ENCODE assay signal across 13 mouse cellular contexts in the genomic region with DNA sequence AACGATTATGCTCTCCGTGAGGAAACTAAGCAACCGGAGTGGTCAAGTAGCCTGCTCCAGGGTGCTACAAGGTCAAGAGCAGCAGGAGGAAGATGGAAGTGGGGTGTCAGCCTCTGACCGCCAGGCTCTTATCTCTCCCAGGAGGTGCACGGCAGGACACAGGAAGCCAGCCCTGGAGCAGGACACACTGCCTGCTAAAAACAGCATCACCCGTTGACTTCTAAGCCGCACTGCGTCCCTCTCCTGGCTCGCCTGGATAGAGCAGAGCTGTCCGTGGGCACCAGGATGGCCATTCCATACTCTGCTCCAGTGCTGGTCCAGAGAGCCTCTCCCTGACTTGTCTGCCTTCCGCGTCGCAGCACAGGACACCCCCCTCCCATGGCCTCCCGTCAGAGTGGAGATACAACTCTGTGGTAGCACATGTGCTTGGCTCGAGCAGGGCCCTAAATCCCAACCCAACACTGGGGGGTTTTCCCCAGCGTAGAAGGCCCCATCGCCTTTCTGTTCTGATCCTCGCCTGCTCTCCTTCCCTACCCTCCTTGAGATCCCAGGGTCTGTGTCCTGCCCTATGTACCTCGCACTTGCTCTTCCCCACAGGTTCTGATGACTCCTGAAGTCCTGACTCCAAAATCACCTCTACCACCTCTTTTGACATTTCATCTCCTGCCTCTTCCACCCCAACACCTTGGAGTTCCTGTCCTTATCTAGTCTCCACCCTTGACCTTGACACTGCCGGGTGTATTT. TPM values are rescaled to one million over a fixed set of nuclear protein-coding genes. Genes with fewer than 3 reads are reported as not detected.
A peak's percentile ranks its signal among the peaks of the same experiment; 100 is the strongest.
DNase-seq lines count a peak whose midpoint lies in the region; ATAC-seq and TF ChIP-seq lines count a peak whose summit lies in the region.
"Had no signal": no experiment of that assay in that cellular context is flagged by ENCODE, and none has a peak within 500 bp of the region (broad histone marks: within the 10 kb centered on the region; RNA-seq: fewer than 3 reads in every experiment).

No protein-coding gene starts in this region.

- DNase-seq in liver, adult 2 months (ENCODE audit: extremely low read depth, low read depth, low spot score), result no peak
- DNase-seq in liver, postnatal 0 days, result no peak
- no peak for DNase-seq in cerebellum, adult 9-10 months
- no peak for DNase-seq in layer of hippocampus, postnatal 36 days
- DNase-seq: right cerebral cortex, postnatal 4 days had no signal

- no peak overlapping the region for H3K27ac ChIP-seq in liver, adult 2 months (replicated peaks; ENCODE audit: insufficient read depth, low read depth, low read length)
- H3K27ac ChIP-seq in liver, postnatal 0 days (ENCODE audit: low read depth), result no peak overlapping the region
- H3K27ac ChIP-seq in heart, embryonic 15.5 days, result peak overlapping the region; percentile 54
- no peak overlapping the region for H3K27ac ChIP-seq in liver, embryonic 12.5 days

- TF ChIP-seq CTCF in liver, adult 2 months (IDR thresholded peaks at IDR 0.05; ENCODE audit: low read depth, low read length), result 0 out of 2 replicates have a peak, but pooled peaks have one; percentile 13
- TF ChIP-seq CTCF in liver, postnatal 0 days (IDR thresholded peaks at IDR 0.05; ENCODE audit: low read depth), result no peak

- H3K4me3 ChIP-seq in liver, adult 2 months (ENCODE audit: insufficient read depth, low read depth, low read length), result no peak overlapping the region
- no peak overlapping the region for H3K4me3 ChIP-seq in liver, postnatal 0 days (ENCODE audit: low read depth, low read length)
- H3K4me3 ChIP-seq in heart, embryonic 15.5 days, result no peak overlapping the region
- no peak overlapping the region for H3K4me3 ChIP-seq in liver, embryonic 12.5 days
- H3K4me3 ChIP-seq: megakaryocyte, embryonic 14.5 days; neural tube, embryonic 13.5 days had no signal

- 79% methylated on average over 20 of the region's 20 CpGs for WGBS in liver, adult 2 months
- 55% methylated on average over 20 of the region's 20 CpGs for WGBS in liver, postnatal 0 days (ENCODE audit: insufficient replicate concordance)
- WGBS in heart, embryonic 15.5 days, result 18% methylated on average over 20 of the region's 20 CpGs
- WGBS in liver, embryonic 12.5 days (ENCODE audit: insufficient replicate concordance), result 31% methylated on average over 20 of the region's 20 CpGs

- TF ChIP-seq POLR2A in liver, adult 2 months (IDR thresholded peaks at IDR 0.05; ENCODE audit: extremely low read depth, insufficient read depth, low read length), result no peak

- peaks cover 8% of the 10 kb centered on the region; the same call in 1 of the 2 replicates for H3K4me1 ChIP-seq in liver, adult 2 months (ENCODE audit: control insufficient read depth, insufficient read depth, low read length)
- H3K4me1 ChIP-seq in liver, postnatal 0 days (ENCODE audit: insufficient read depth), result no peaks in the 10 kb centered on the region
- H3K4me1 ChIP-seq in heart, embryonic 15.5 days (replicated peaks), result peaks cover 22% of the 10 kb centered on the region
- peaks cover 33% of the 10 kb centered on the region for H3K4me1 ChIP-seq in liver, embryonic 12.5 days

- H3K27me3 ChIP-seq in liver, adult 2 months (ENCODE audit: control insufficient read depth, insufficient read depth, low read length), result no peaks in the 10 kb centered on the region
- H3K27me3 ChIP-seq in liver, postnatal 0 days (ENCODE audit: insufficient read depth, low read length), result no peaks in the 10 kb centered on the region
- no peaks in the 10 kb centered on the region for H3K27me3 ChIP-seq in heart, embryonic 15.5 days
- peaks cover 6% of the 10 kb centered on the region; the same call in 1 of the 2 replicates for H3K27me3 ChIP-seq in liver, embryonic 12.5 days (replicated peaks)
- H3K27me3 ChIP-seq: CH12.LX; neural tube, embryonic 13.5 days had no signal

- no peaks in the 10 kb centered on the region for H3K79me2 ChIP-seq in liver, adult 2 months (ENCODE audit: control insufficient read depth, insufficient read depth, low read length)

- no peak overlapping the region for H3K9ac ChIP-seq in liver, adult 2 months (ENCODE audit: low read depth, low read length)
- H3K9ac ChIP-seq in liver, postnatal 0 days (replicated peaks), result no peak overlapping the region
- peak overlapping the region; percentile 5; the same call in 1 of the 2 replicates for H3K9ac ChIP-seq in heart, embryonic 15.5 days
- H3K9ac ChIP-seq in liver, embryonic 12.5 days, result no peak overlapping the region
- H3K9ac ChIP-seq: neural tube, embryonic 13.5 days had no signal

- ATAC-seq in liver, postnatal 0 days, result no peak
- peak; percentile 7 for ATAC-seq in activated CD4-positive, CD25-positive, alpha-beta regulatory T cell, adult 4 months
- peak; percentile 57 for ATAC-seq in heart, embryonic 15.5 days (replicated peaks; ENCODE audit: insufficient number of reproducible peaks, insufficient read depth, low FRiP score, low read depth)
- peak; percentile 16; the same call in 1 of the 2 replicates for ATAC-seq in liver, embryonic 12.5 days
- ATAC-seq in monocyte, adult 5-6 weeks (replicated peaks; ENCODE audit: insufficient number of reproducible peaks, low FRiP score, low TSS enrichment, poor library complexity, severe bottlenecking), result no peak
- ATAC-seq: forebrain, embryonic 14.5 days had no signal

- H3K9me3 ChIP-seq in liver, postnatal 0 days (ENCODE audit: low read length), result no peaks in the 10 kb centered on the region
- H3K9me3 ChIP-seq in heart, embryonic 15.5 days (replicated peaks), result no peaks in the 10 kb centered on the region
- no peaks in the 10 kb centered on the region for H3K9me3 ChIP-seq in liver, embryonic 12.5 days (replicated peaks)
- H3K9me3 ChIP-seq: neural tube, embryonic 13.5 days had no signal

- no peak for TF ChIP-seq EP300 in liver, postnatal 0 days (IDR thresholded peaks at IDR 0.05; ENCODE audit: low read depth)

- no peak overlapping the region for H3K4me2 ChIP-seq in liver, postnatal 0 days (ENCODE audit: low read depth, low read length)
- peak overlapping the region; percentile 49 for H3K4me2 ChIP-seq in heart, embryonic 15.5 days
- peak overlapping the region; percentile 43 for H3K4me2 ChIP-seq in liver, embryonic 12.5 days
- H3K4me2 ChIP-seq: neural tube, embryonic 13.5 days had no signal

- H3K36me3 ChIP-seq in liver, adult 2 months (ENCODE audit: control insufficient read depth, insufficient read depth, low read length), result no peaks in the 10 kb centered on the region
- no peaks in the 10 kb centered on the region for H3K36me3 ChIP-seq in liver, postnatal 0 days (replicated peaks; ENCODE audit: insufficient read depth, low read length)
- no peaks in the 10 kb centered on the region for H3K36me3 ChIP-seq in heart, embryonic 15.5 days
- H3K36me3 ChIP-seq in liver, embryonic 12.5 days, result no peaks in the 10 kb centered on the region
- H3K36me3 ChIP-seq: neural tube, embryonic 13.5 days had no signal

RNA-seq across cellular contexts. Expression of gene Errfi1, which starts 45.8 kb away (rescaled TPM):
- 589 and 661 TPM in 2 replicates for total RNA-seq in liver, adult 2 months (2014; rRNA removed)
- 259 and 295 TPM in 2 replicates for polyA plus RNA-seq in liver, adult 2 months (2012; rRNA removed)
- polyA plus RNA-seq in liver, postnatal 0 days (2015; fragmentation: Nextera tagmentation; extraction: Ambion mirVana), result 141 and 148 TPM in 2 replicates
- 1 to 10 TPM; 2.0 to 2.4 TPM for polyA plus RNA-seq in activated CD4-positive, CD25-positive, alpha-beta regulatory T cell, adult 4 months (2017; shearing (Covaris generic))
- 10.7 and 15.3 TPM in 2 replicates for polyA plus RNA-seq in heart, embryonic 15.5 days (2015; fragmentation: Nextera tagmentation; extraction: Ambion mirVana)
- 14.7 and 14.9 TPM in 2 replicates for polyA plus RNA-seq in liver, embryonic 12.5 days (2016; fragmentation: Nextera tagmentation; extraction: Ambion mirVana)
- total RNA-seq in monocyte, adult 5-6 weeks (2017), result 18.2 to 25.1 TPM (median 23.4 TPM) in 3 replicates
- total RNA-seq in layer of hippocampus, postnatal 36 days (2021), result 10 to 100 TPM; 50.2 to 56.3 TPM

Comparison
In these comparisons a context has a peak if more than half of its experiments do, and no peak if none do; other contexts are left out.
1. ATAC-seq: peak in activated CD4-positive, CD25-positive, alpha-beta regulatory T cell, adult 4 months (single experiment), heart, embryonic 15.5 days (single experiment) and liver, embryonic 12.5 days (single experiment); none in liver, postnatal 0 days (single experiment) and monocyte, adult 5-6 weeks (single experiment).